In genomic region chr19:7199089-7199488, GRCm38 (mm10) we compare ENCODE assay signal across 16 mouse cellular contexts.
"Had no signal": no experiment of that assay in that cellular context is flagged by ENCODE, and none has a peak within 500 bp of the region (broad histone marks: within the 10 kb centered on the region; RNA-seq: fewer than 3 reads in every experiment).

No protein-coding gene starts in this region.

- DNase-seq: cerebellum, adult 8-10 months; cerebellum, adult 9-10 months; cerebellum, adult 9-11 months; cerebellum, postnatal 10 days; cerebellum, postnatal 14 days; cerebellum, postnatal 25 days; cerebellum, postnatal 36 days; embryo, embryonic 11 days; forebrain, postnatal 0 days; gastrocnemius, adult 2 months; gastrocnemius, postnatal 10 days; gastrocnemius, postnatal 14 days; gastrocnemius, postnatal 25 days; gastrocnemius, postnatal 36 days; heart, adult 18-20 months; heart, adult 2 months had no signal
